Mouse (Mus musculus) c-Kit-negative CD71-positive TER-119-positive erythroid progenitor cells, embryonic 14.5 days (primary cell): ENCODE data around the gene Gtpbp3.
"Not testable (repeated sequence)": the region's sequence is repeated elsewhere in the genome, so short reads cannot be mapped to it uniquely, and the experiment has no call there.

Experiments
- DNase-seq: peaks from one replicate; pipeline ENCODE4 v3.0.0-alpha.2; 2013; ENCODE audit warnings: low read depth, low spot score

The Gtpbp3 gene

GRCm38 (mm10) chr8:71497077-71497645, 9.3 kb downstream of the Gtpbp3 start:
- no peak for DNase-seq

DNA sequence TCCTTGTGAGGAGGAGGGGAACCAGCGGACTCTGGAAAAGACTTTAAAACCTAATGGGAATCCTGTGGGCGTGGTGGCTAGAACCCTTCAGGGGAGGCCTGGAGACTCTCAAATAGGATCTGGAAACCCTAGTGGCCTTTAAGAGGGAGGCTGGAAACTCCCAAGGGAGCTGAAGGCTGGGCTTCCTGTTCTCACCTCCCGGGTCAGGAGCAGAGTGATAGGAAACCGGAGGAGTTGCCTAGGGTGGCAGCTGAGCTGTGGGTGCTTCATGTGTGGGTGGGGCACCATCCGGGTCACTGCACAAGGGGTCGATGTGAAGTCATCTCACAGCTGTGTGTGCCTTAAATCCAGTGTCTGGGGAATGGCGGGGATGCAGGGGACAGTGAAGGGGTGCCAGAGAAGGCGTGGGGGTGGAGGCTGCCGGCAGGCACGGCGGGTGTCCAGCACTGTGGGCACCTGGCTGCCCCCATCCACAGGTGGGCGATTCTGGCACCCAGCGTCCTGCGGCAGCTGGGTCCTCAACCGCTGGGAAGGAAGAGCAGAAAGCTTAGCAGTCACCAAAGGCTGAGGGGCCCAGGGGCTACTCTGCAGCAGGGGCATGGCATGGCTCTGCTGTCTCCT, 10.1 kb downstream of the Gtpbp3 start:
- no peak for DNase-seq

DNA sequence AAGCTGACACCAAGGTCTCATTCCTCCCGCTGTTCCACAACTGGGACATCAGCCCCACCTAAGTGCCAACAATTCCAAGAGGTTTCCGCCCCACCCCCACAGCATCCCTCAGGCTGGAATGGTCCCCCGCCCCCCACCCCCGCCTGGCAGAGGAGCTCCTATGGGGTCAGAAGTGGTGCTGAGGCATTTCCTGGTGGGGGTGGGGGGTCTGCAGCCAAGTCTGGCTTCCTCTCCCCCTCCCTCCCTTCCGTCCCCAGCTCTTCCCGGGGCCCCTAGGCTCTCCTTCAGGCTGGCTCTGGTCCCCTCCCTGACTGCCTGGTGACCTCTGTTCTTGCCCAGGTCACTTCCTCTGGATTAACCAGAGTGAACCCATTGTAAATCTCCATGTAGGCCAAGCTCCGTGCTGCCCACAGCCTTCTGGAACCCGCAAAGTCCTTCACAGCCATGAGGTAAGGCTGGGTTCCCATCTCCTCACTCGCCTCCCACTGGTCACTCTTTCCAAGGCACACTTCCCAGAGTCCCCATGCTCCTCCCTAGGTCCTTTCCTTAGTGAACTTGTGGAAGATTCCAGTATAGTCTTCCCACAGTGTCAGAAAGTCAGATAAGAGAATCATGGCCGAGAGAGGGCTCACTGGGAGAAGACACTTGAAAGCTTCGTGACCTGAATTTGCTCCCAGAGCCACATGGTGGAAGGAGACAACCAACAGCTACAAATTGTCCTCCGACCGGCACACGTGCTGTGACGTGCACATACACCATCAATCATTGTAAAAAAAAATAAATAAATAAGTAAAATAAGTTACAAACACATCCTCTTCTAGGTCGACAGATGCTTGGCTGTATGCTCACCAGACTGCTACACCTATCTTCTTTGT, 11.2 kb downstream of the Gtpbp3 start:
- no peak for DNase-seq

DNA sequence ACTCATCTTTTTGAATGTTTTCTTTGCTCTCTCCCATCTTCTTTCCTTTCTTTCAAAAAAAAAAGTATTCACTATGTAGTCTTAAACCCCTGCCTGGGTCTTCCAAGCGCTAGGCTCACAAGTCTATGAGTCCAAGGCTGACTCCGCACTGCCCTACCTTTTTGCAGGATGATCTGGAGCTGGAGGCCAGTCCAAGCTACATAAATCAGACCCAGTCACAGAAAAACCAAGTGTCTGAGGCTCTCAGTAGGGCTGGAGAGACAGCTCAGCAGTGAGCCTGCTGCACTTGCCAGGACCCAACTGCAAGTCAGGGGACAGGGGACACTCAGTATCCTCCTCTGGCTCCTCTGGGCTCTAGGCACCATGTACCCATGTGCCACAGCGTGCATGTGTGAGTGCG, 16.4 kb downstream of the Gtpbp3 start:
- DNase-seq = no peak

DNA sequence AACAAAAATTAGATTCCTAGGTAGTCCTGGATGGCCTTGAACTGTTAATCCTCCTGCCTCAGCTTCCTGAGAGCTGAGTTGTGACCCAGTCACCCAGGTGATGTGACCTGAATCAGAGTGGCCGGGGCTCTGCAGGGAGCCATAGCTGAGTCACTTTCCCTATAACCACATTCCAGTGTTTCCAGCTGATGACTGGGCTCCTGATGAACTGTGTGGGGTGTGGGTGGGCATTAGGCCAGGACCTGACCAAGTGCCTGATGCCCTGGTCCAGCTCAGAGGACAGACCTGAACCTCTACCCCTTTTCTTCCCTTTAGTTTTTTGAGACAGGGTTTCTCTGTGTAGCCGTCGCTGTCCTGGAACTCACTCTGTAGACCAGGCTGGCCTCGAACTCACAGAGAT, 17.4 kb downstream of the Gtpbp3 start:
- DNase-seq = no peak

GRCm38 (mm10) chr8:71505979-71506378, 18.1 kb downstream of the Gtpbp3 start:
- no peak for DNase-seq

- DNase-seq = no peak
Observed at GRCm38 (mm10) chr8:71507589-71508104, 19.7 kb downstream of the Gtpbp3 start.

- DNase-seq = no peak
Observed at GRCm38 (mm10) chr8:71509316-71509715, 21.4 kb downstream of the Gtpbp3 start.

- no peak for DNase-seq
Observed at GRCm38 (mm10) chr8:71511644-71512043, 23.7 kb downstream of the Gtpbp3 start, which contains the start of gene Plvap. TSS of gene Plvap (minus strand) at chr8:71511752.

GRCm38 (mm10) chr8:71513018-71513754, 25.3 kb downstream of the Gtpbp3 start:
- no peak for DNase-seq

DNA sequence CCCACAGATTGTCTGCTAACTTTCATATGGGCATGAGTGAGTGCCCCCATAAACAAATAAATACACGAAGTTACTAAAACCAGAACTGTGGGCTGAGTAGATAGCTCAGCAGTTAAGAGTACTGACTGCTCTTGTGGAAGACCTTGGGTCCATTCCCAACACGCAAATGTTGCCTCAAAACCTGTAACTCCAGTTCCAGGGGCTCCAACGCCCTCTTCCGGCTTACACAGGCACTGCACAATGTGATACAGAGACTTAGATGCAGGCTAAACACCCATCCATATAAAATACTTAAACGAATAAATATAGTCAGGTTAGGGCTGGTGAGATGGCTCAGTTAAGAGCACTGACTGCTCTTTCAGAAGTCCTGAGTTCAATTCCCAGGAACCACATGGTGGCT, 27.1 kb downstream of the Gtpbp3 start:
- DNase-seq = no peak

DNA sequence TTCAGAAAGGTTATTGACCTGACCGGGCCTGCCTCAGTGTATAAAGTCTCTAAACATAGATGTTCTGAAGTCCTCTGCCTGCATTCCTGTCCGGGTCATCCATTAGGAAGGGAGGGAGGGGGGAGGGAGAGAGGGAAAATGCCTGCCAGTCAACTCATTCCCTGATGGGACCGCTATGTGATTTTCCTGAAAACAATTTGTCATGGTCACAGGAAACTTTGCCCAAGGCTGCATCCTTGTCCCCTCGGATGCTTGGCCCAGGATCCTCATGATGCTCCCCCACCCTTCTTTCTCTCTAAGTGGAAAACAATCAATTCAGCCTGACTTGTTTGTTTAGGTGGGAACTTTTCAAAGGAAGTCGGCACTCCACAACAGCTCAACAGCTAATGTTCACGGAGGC, 28.9 kb downstream of the Gtpbp3 start:
- DNase-seq = no peak

DNA sequence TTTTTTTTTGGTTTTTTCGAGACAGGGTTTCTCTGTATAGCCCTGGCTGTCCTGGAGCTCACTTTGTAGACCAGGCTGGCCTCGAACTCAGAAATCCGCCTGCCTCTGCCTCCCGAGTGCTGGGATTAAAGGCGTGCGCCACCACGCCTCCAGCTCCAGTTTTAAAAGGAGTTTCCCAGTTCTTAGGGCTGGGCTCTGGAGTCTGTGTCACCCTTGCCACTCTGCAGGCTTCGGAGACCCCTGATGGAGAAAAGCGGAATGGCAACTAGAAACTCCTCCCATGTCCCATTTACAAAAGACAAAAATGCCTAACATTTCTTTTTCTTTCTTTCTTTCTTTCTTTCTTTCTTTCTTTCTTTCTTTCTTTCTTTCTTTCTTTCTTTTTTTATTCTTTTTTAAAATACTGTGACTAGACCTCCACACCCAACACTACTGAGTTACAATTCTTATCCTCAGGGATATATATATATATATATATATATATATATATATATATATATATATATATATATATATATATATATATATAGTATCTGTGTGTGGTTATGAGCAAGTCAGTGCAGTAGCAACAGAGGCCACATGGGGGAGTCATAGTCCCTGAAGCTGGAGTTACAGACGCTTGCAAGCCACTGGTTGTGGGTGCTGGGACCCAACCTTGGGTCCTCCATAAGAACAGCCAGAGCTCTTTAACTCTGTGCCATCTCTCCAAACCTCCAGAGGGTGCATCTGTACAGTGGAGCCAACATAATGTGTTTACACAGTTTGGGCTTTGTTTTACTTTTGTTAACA, 31.3 kb downstream of the Gtpbp3 start:
- not testable (repeated sequence) for DNase-seq

DNA sequence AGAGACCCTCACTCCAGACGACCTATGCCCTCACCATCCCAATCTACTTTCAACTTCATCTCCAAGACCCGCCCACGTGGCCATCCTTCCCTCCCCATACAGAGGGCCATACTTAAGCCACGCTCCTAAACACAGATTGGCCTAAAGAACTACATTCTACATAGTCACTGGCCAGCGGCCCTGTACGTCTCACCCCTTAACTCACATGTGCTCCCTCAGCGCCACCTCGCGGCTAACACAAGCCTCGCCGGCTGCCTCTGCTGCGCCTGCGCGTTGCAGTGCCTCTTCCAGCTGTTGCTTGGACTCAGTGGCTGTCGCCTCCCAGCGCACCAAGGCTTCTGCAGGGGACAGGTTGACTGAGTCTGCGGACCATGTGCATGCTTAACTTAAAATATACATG, 33.7 kb downstream of the Gtpbp3 start:
- peak; percentile 36 for DNase-seq

GRCm38 (mm10) chr8:71525226-71526050, 37.5 kb downstream of the Gtpbp3 start, which contains the start of gene Ccdc194:
TSS of gene Ccdc194 (minus strand) at chr8:71525711.
- DNase-seq = no peak

- no peak for DNase-seq
Observed at GRCm38 (mm10) chr8:71526272-71526671, 38.4 kb downstream of the Gtpbp3 start.

GRCm38 (mm10) chr8:71527162-71527870, 39.4 kb downstream of the Gtpbp3 start:
- DNase-seq = no peak

DNA sequence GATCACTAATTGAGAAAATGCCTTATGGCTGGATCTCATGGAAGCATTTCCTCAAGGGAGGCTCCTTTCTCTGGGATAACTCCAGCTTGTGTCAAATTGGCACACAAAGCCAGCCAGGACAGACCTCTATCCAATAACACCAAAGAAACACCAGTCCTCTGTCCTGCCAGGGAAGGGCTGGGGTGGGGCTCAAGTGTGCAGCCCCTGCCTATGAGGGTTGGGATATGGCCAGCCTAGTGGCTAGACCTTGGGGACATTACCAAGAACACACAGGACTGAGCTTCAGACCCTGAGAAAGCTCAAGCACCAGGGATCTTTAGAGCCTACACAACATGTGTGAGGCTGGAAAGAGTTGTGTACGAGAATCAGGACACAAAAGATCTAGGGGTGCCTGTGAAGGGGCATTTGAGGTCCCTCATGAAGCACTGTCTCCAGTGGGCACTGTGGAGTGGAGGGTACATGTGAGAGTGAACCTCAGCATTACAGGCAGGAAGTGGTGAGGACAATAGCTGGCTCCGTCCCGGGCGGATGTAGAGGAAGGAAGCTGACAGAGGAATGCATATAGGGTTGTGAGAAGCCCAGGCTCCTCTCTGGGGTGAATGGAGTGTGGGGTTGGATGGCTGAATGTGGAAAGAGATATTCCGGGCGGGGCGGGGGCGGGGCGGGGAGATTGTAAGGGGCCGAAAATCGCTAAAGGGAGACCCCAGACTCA, 40.6 kb downstream of the Gtpbp3 start:
- DNase-seq = no peak
